Mouse (Mus musculus): ENCODE results near the gene Cdc7.
"Not testable (repeated sequence)": the region's sequence is repeated elsewhere in the genome, so short reads cannot be mapped to it uniquely, and the experiment has no call there.

Cdc7 gene

GRCm38 (mm10) chr5:106963584-106964512, at the start of gene Cdc7:
Gene Cdc7 (plus strand): TSS chr5:106964322.
- DNase-seq (ENCODE audit: low spot score in 2 of 2) = peak; percentile 92 to 95

- no peak for DNase-seq (ENCODE audit: low spot score in 2 of 2)
These were observed 44.8 kb upstream of the Cdc7 start for GRCm38 (mm10) chr5:106919315-106919714.

- DNase-seq (ENCODE audit: low spot score in 2 of 2) = peak; percentile 68 to 72
These were observed 38.4 kb upstream of the Cdc7 start, which contains the start of gene Hfm1 for GRCm38 (mm10) chr5:106925488-106926368. Gene Hfm1 (minus strand): TSS chr5:106926321.

GRCm38 (mm10) chr5:106926369-106926686, 37.8 kb upstream of the Cdc7 start:
- peak; percentile 9 for DNase-seq (ENCODE audit: low spot score in 2 of 2)

GRCm38 (mm10) chr5:106927996-106928395, 36.1 kb upstream of the Cdc7 start:
- DNase-seq (ENCODE audit: low spot score in 2 of 2) = no peak

GRCm38 (mm10) chr5:106946342-106946741, 17.8 kb upstream of the Cdc7 start:
- DNase-seq (ENCODE audit: low spot score in 2 of 2) = no peak

GRCm38 (mm10) chr5:106948683-106949082, 15.4 kb upstream of the Cdc7 start:
- DNase-seq (ENCODE audit: low spot score in 2 of 2) = no peak

GRCm38 (mm10) chr5:106956467-106956866, 7.7 kb upstream of the Cdc7 start:
- no peak for DNase-seq (ENCODE audit: low spot score in 2 of 2)

GRCm38 (mm10) chr5:106959031-106959430, 5.1 kb upstream of the Cdc7 start:
- DNase-seq (ENCODE audit: low spot score in 2 of 2) = no peak

- no peak for DNase-seq (ENCODE audit: low spot score in 2 of 2)
These were observed 3.7 kb upstream of the Cdc7 start for GRCm38 (mm10) chr5:106960451-106960850.

GRCm38 (mm10) chr5:106964513-106965014, 442 bp downstream of the Cdc7 start:
- DNase-seq (ENCODE audit: low spot score in 2 of 2) = no peak

- DNase-seq (ENCODE audit: low spot score in 2 of 2) = no peak
These were observed 2.3 kb downstream of the Cdc7 start for GRCm38 (mm10) chr5:106966443-106966842.

GRCm38 (mm10) chr5:106967578-106967977, 3.5 kb downstream of the Cdc7 start:
- DNase-seq (ENCODE audit: low spot score in 2 of 2) = no peak

- DNase-seq (ENCODE audit: low spot score in 2 of 2) = no peak
These were observed 9.8 kb downstream of the Cdc7 start for GRCm38 (mm10) chr5:106973883-106974282.

GRCm38 (mm10) chr5:106979156-106979555, 15.0 kb downstream of the Cdc7 start:
- no peak for DNase-seq (ENCODE audit: low spot score in 2 of 2)

- DNase-seq (ENCODE audit: low spot score in 2 of 2) = no peak
These were observed 18.3 kb downstream of the Cdc7 start for GRCm38 (mm10) chr5:106982298-106982952.

- DNase-seq (ENCODE audit: low spot score in 2 of 2) = not testable (repeated sequence)
These were observed 20.8 kb downstream of the Cdc7 start for GRCm38 (mm10) chr5:106984934-106985333.

- no peak for DNase-seq (ENCODE audit: low spot score in 2 of 2)
These were observed 21.5 kb downstream of the Cdc7 start for GRCm38 (mm10) chr5:106985594-106985993.

- no peak for DNase-seq (ENCODE audit: low spot score in 2 of 2)
These were observed 25.1 kb downstream of the Cdc7 start for GRCm38 (mm10) chr5:106989181-106989580.

- DNase-seq (ENCODE audit: low spot score in 2 of 2) = no peak
These were observed 25.7 kb downstream of the Cdc7 start for GRCm38 (mm10) chr5:106989786-106990185.

- peak; percentile 18 to 39 for DNase-seq (ENCODE audit: low spot score in 2 of 2)
These were observed 26.6 kb downstream of the Cdc7 start for GRCm38 (mm10) chr5:106990639-106991299.

Measured in frontal cortex, postnatal 36 days (tissue).